Mouse (Mus musculus): ENCODE measurements around the gene Zranb2.
A peak's percentile ranks its signal among the peaks of the same experiment; 100 is the strongest.

Gene Zranb2

GRCm38 (mm10) chr3:157533964-157534785 is at the start of gene Zranb2:
TSS of gene Zranb2 (plus strand) at chr3:157534160.
- DNase-seq (ENCODE audit: low spot score), result peak; percentile 87

- DNase-seq (ENCODE audit: low spot score), result no peak
These were observed 41.9 kb upstream of the Zranb2 start for GRCm38 (mm10) chr3:157492043-157492442.

GRCm38 (mm10) chr3:157502216-157502615 is 31.7 kb upstream of the Zranb2 start:
- no peak for DNase-seq (ENCODE audit: low spot score)

- DNase-seq (ENCODE audit: low spot score), result no peak
These were observed 19.7 kb upstream of the Zranb2 start for GRCm38 (mm10) chr3:157514116-157514796.

- no peak for DNase-seq (ENCODE audit: low spot score)
These were observed 17.5 kb upstream of the Zranb2 start for GRCm38 (mm10) chr3:157516471-157516870.

GRCm38 (mm10) chr3:157517992-157518391 is 16.0 kb upstream of the Zranb2 start:
- no peak for DNase-seq (ENCODE audit: low spot score)

- peak; percentile 40 for DNase-seq (ENCODE audit: low spot score)
These were observed 13.5 kb upstream of the Zranb2 start for GRCm38 (mm10) chr3:157520433-157520832.

- DNase-seq (ENCODE audit: low spot score), result no peak
These were observed 10.1 kb upstream of the Zranb2 start for GRCm38 (mm10) chr3:157523834-157524233.

- no peak for DNase-seq (ENCODE audit: low spot score)
These were observed 2.4 kb upstream of the Zranb2 start for GRCm38 (mm10) chr3:157531585-157531984.

GRCm38 (mm10) chr3:157534786-157535415 is 941 bp downstream of the Zranb2 start:
- DNase-seq (ENCODE audit: low spot score), result no peak

- DNase-seq (ENCODE audit: low spot score), result no peak
These were observed 15.4 kb downstream of the Zranb2 start for GRCm38 (mm10) chr3:157549323-157549722.

GRCm38 (mm10) chr3:157549758-157550600 is 16.0 kb downstream of the Zranb2 start:
- no peak for DNase-seq (ENCODE audit: low spot score)

GRCm38 (mm10) chr3:157565196-157565595 is 31.2 kb downstream of the Zranb2 start:
- DNase-seq (ENCODE audit: low spot score), result no peak

- DNase-seq (ENCODE audit: low spot score), result no peak
These were observed 33.0 kb downstream of the Zranb2 start, which contains the start of gene Ptger3 for GRCm38 (mm10) chr3:157566725-157567565. TSS of gene Ptger3 (plus strand) at chr3:157566892.

- no peak for DNase-seq (ENCODE audit: low spot score)
These were observed 33.7 kb downstream of the Zranb2 start for GRCm38 (mm10) chr3:157567566-157568132.

GRCm38 (mm10) chr3:157572011-157572410 is 38.1 kb downstream of the Zranb2 start:
- no peak for DNase-seq (ENCODE audit: low spot score)

GRCm38 (mm10) chr3:157575441-157576342 is 41.7 kb downstream of the Zranb2 start:
- DNase-seq (ENCODE audit: low spot score), result no peak

- DNase-seq (ENCODE audit: low spot score), result no peak
These were observed 42.4 kb downstream of the Zranb2 start for GRCm38 (mm10) chr3:157576343-157576722.

GRCm38 (mm10) chr3:157576862-157577261 is 42.9 kb downstream of the Zranb2 start:
- DNase-seq (ENCODE audit: low spot score), result no peak
